Mouse (Mus musculus) midbrain, postnatal 0 days (tissue): ENCODE results near the gene Kcnip3. TPM values are rescaled to one million over a fixed set of nuclear protein-coding genes. Genes with fewer than 3 reads are reported as not detected.

Experiments used
- ATAC-seq: fragments of 200-750 bp; cut with Nextera tagmentation; 2 replicates; pipeline ENCODE4 v1.8.0; 2017; ENCODE audit warnings: moderate number of reproducible peaks, mild to moderate bottlenecking, moderate TSS enrichment, moderate library complexity; ENCODE audit not compliant: low FRiP score
- DNase-seq: peaks from one replicate; pipeline ENCODE4 v3.0.0-alpha.2; 2015; ENCODE audit warnings: low spot score
- H3K27ac ChIP-seq: fragments of 300-500 bp; sonication (generic); 2 replicates; pipeline ENCODE4 v1.5.1; 2014; ENCODE audit warnings: low read depth, mild to moderate bottlenecking, low read length, mixed read lengths
- H3K27me3 ChIP-seq: fragments of 300-500 bp; sonication (generic); 2 replicates; pipeline ENCODE4 v1.6.1; 2014; ENCODE audit warnings: low read length, control low read depth, mixed read lengths; ENCODE audit not compliant: insufficient read depth
- H3K36me3 ChIP-seq: fragments of 300-500 bp; sonication (generic); 2 replicates; pipeline ENCODE4 v1.6.1; 2014; ENCODE audit warnings: low read length, control low read depth, mixed read lengths; ENCODE audit not compliant: insufficient read depth
- H3K4me1 ChIP-seq: fragments of 300-500 bp; sonication (generic); 2 replicates; pipeline ENCODE4 v1.6.1; 2014; ENCODE audit warnings: mild to moderate bottlenecking, control low read depth, antibody characterized with exemption, low read length, mixed read lengths; ENCODE audit not compliant: insufficient read depth
- H3K4me2 ChIP-seq: fragments of 300-500 bp; sonication (generic); 2 replicates; pipeline ENCODE4 v1.6.1; 2014; ENCODE audit warnings: low read depth, mild to moderate bottlenecking, low read length, mixed read lengths; ENCODE audit not compliant: poor library complexity, severe bottlenecking
- H3K4me3 ChIP-seq: fragments of 300-500 bp; sonication (generic); 2 replicates; pipeline ENCODE4 v1.5.1; 2014; ENCODE audit warnings: low read depth, mild to moderate bottlenecking, low read length, moderate library complexity
- H3K9ac ChIP-seq: fragments of 300-500 bp; sonication (generic); replicated peaks from 2 replicates; pipeline ENCODE4 v1.6.1; 2014; ENCODE audit warnings: mild to moderate bottlenecking, low read length, moderate library complexity, mixed read lengths; ENCODE audit not compliant: poor library complexity, severe bottlenecking
- H3K9me3 ChIP-seq: fragments of 300-500 bp; sonication (generic); 2 replicates; pipeline ENCODE4 v1.6.1; 2016; ENCODE audit warnings: low read length, control low read depth
- CTCF ChIP-seq: IDR thresholded peaks from 2 replicates; pipeline ENCODE4 v1.5.1; 2016; ENCODE audit warnings: antibody characterized with exemption, mild to moderate bottlenecking
- WGBS: fragments of 180-500 bp; shearing (Covaris S2); extraction: QIAGEN DNeasy Blood & Tissue Kit; methylation state at CpG from one replicate; pipeline ENCODE4 v1.1.7; 2014; 5-methylcytosine and 5-hydroxymethylcytosine counted together
- polyA plus RNA-seq: library from polyadenylated mRNA; unstranded; fragments of >200 nt; fragmentation: Nextera tagmentation; extraction: Ambion mirVana; gene quantifications from 2 replicates; pipeline ENCODE4 v1.2.1, GENCODE M21; 2015
- total RNA-seq: library from RNA; depleted of rRNA; stranded (reverse); fragments of >200 nt; gene quantifications from 2 replicates; pipeline ENCODE4 v1.2.3, GENCODE M21; 2014

Kcnip3 gene
- total and polyA plus RNA-seq, 2 experiments from 2014 or later: 14.2 to 33.2 TPM

- no peak for DNase-seq
- no peaks in the 10 kb centered on the region for H3K9me3 ChIP-seq
- no peaks in the 10 kb centered on the region for H3K27me3 ChIP-seq
- H3K36me3 ChIP-seq: no peaks in the 10 kb centered on the region
- H3K27ac ChIP-seq: no peak overlapping the region
- no peak overlapping the region for H3K9ac ChIP-seq
- TF ChIP-seq CTCF: no peak
- no peak for ATAC-seq
- H3K4me2 ChIP-seq: no peak overlapping the region
- no peak overlapping the region for H3K4me3 ChIP-seq
- 12% methylated on average over 9 of the region's 9 CpGs for WGBS
- no peaks in the 10 kb centered on the region for H3K4me1 ChIP-seq
Observed at GRCm38 (mm10) chr2:127532379-127532778, 10.5 kb upstream of the Kcnip3 start.

GRCm38 (mm10) chr2:127531592-127531991 lies 9.7 kb upstream of the Kcnip3 start:
- Histone ChIP-seq H3K27ac (no peak overlapping the region), H3K9me3 (no peaks in the 10 kb centered on the region), H3K9ac (no peak overlapping the region), H3K4me2 (no peak overlapping the region), H3K27me3 (no peaks in the 10 kb centered on the region), H3K36me3 (no peaks in the 10 kb centered on the region), H3K4me1 (no peaks in the 10 kb centered on the region), H3K4me3 (no peak overlapping the region)
- TF ChIP-seq CTCF: no peak
- DNase-seq (peak; percentile 41), ATAC-seq (no peak)
- WGBS: 85% methylated on average over 2 of the region's 2 CpGs

GRCm38 (mm10) chr2:127530418-127530817 lies 8.5 kb upstream of the Kcnip3 start:
- H3K27me3 ChIP-seq: no peaks in the 10 kb centered on the region
- no peak overlapping the region for H3K4me3 ChIP-seq
- WGBS: 81% methylated on average over 3 of the region's 3 CpGs
- no peaks in the 10 kb centered on the region for H3K9me3 ChIP-seq
- TF ChIP-seq CTCF: no peak
- no peak overlapping the region for H3K4me2 ChIP-seq
- no peaks in the 10 kb centered on the region for H3K36me3 ChIP-seq
- no peaks in the 10 kb centered on the region for H3K4me1 ChIP-seq
- H3K9ac ChIP-seq: no peak overlapping the region
- ATAC-seq: no peak
- no peak for DNase-seq
- no peak overlapping the region for H3K27ac ChIP-seq

- ATAC-seq: no peak
- Histone ChIP-seq H3K4me1 (peaks cover 14% of the 10 kb centered on the region), H3K36me3 (no peaks in the 10 kb centered on the region), H3K9ac (no peak overlapping the region), H3K27me3 (no peaks in the 10 kb centered on the region), H3K27ac (no peak overlapping the region), H3K4me2 (no peak overlapping the region), H3K9me3 (no peaks in the 10 kb centered on the region), H3K4me3 (no peak overlapping the region)
- 84% methylated on average over 3 of the region's 3 CpGs for WGBS
- no peak for TF ChIP-seq CTCF
- DNase-seq: no peak
Observed at GRCm38 (mm10) chr2:127525004-127525775, 3.3 kb upstream of the Kcnip3 start.

GRCm38 (mm10) chr2:127523950-127524729 lies 2.2 kb upstream of the Kcnip3 start:
- 50% methylated on average over 7 of the region's 7 CpGs for WGBS
- H3K4me1 ChIP-seq: peaks cover 23% of the 10 kb centered on the region
- ATAC-seq: no peak
- H3K27me3 ChIP-seq: no peaks in the 10 kb centered on the region
- no peaks in the 10 kb centered on the region for H3K9me3 ChIP-seq
- H3K9ac ChIP-seq: no peak overlapping the region
- no peak overlapping the region for H3K4me3 ChIP-seq
- no peak overlapping the region for H3K27ac ChIP-seq
- H3K36me3 ChIP-seq: no peaks in the 10 kb centered on the region
- no peak for TF ChIP-seq CTCF
- H3K4me2 ChIP-seq: no peak overlapping the region
- peak; percentile 33 for DNase-seq
